Mouse (Mus musculus): ENCODE measurements at regions not wholly inside any gene's neighbourhood (a gene's known extent, or its start where the extent isn't known, plus 50 kb on each side); places are given as distances from the start of the nearest gene placed in this dataset.

- TF ChIP-seq CTCF (IDR thresholded peaks at IDR 0.05; ENCODE audit: extremely low read depth, insufficient read length, insufficient replicate concordance, low read depth, low read length) (no peak), POLR2A (IDR thresholded peaks at IDR 0.05; ENCODE audit: low read depth, low read length) (no peak)
These were observed 320.5 kb downstream of the Mllt3 start for GRCm38 (mm10) chr4:87712691-87713090.
